Mouse (Mus musculus) thymus, adult 2 months (tissue): ENCODE measurements around the gene Tbc1d4. TPM values are rescaled to one million over a fixed set of nuclear protein-coding genes. Genes with fewer than 3 reads are reported as not detected.

Source experiments
- DNase-seq: peaks from one replicate; pipeline ENCODE4 v3.0.0; 2021
- H3K27ac ChIP-seq: fragments of 200-500 bp; 2 replicates; pipeline ENCODE4 v1.5.1; 2012; ENCODE audit warnings: low read length, control low read depth; ENCODE audit not compliant: control insufficient read depth, insufficient read depth
- H3K27me3 ChIP-seq: fragments of 200-500 bp; 2 replicates; pipeline ENCODE4 v1.6.1; 2012; ENCODE audit warnings: mild to moderate bottlenecking, low read length, moderate library complexity, mixed read lengths; ENCODE audit not compliant: control insufficient read depth, insufficient read depth
- H3K36me3 ChIP-seq: fragments of 200-500 bp; 2 replicates; pipeline ENCODE4 v1.6.1; 2012; ENCODE audit warnings: mild to moderate bottlenecking, low read length, moderate library complexity; ENCODE audit not compliant: control insufficient read depth, insufficient read depth
- H3K4me1 ChIP-seq: fragments of 200-500 bp; replicated peaks from 2 replicates; pipeline ENCODE4 v1.6.1; 2012; ENCODE audit warnings: low read length; ENCODE audit not compliant: control insufficient read depth, insufficient read depth
- H3K4me3 ChIP-seq: fragments of 200-500 bp; 2 replicates; pipeline ENCODE4 v1.5.1; 2012; ENCODE audit warnings: mild to moderate bottlenecking, low read length, control low read depth, moderate library complexity; ENCODE audit not compliant: control insufficient read depth, insufficient read depth
- CTCF ChIP-seq: fragments of 200-500 bp; IDR thresholded peaks from 2 replicates; pipeline ENCODE4 v1.5.1; 2012; ENCODE audit warnings: mild to moderate bottlenecking, control low read depth, low read length, moderate library complexity, borderline replicate concordance; ENCODE audit not compliant: control insufficient read depth, poor library complexity, insufficient read depth; ENCODE audit errors: extremely low read depth
- POLR2A ChIP-seq: fragments of 200-500 bp; IDR thresholded peaks from 2 replicates; pipeline ENCODE4 v1.6.1; 2012; ENCODE audit warnings: mild to moderate bottlenecking, low read length, control low read depth, moderate library complexity; ENCODE audit not compliant: control insufficient read depth, poor library complexity, insufficient read depth; ENCODE audit errors: extremely low read depth
- WGBS: fragments of 180-500 bp; shearing (Covaris S2); methylation state at CpG from one replicate; pipeline ENCODE4 v1.1.7; 2018; 5-methylcytosine and 5-hydroxymethylcytosine counted together
- polyA plus RNA-seq: library from polyadenylated mRNA; depleted of rRNA; stranded (reverse); fragments of >200 nt; gene quantifications from 2 replicates; pipeline ENCODE4 v1.2.3, GENCODE M21; 2012; rRNA removed

The Tbc1d4 gene
- 10.1 and 13.3 TPM in 2 replicates for polyA plus RNA-seq

GRCm38 (mm10) chr14:101608519-101609368, at the start of gene Tbc1d4:
Tbc1d4 (minus strand) TSS chr14:101609191.
- no peak within 1 kb of the TSS for H3K27ac ChIP-seq
- peaks cover 6% of the 10 kb centered on the region for H3K4me1 ChIP-seq
- WGBS: under 1% methylated on average over 62 of the region's 62 CpGs
- TF ChIP-seq CTCF (peak; percentile 44; the same call in 1 of the 2 replicates), POLR2A (no peak)
- H3K27me3 ChIP-seq: no peaks in the 10 kb centered on the region; the same call in 1 of the 2 replicates
- no peaks in the 10 kb centered on the region for H3K36me3 ChIP-seq
- DNase-seq: peak; percentile 65
- peak within 1 kb of the TSS; percentile 55 for H3K4me3 ChIP-seq

GRCm38 (mm10) chr14:101656307-101656706, 47.3 kb upstream of the Tbc1d4 start:
- no peak for TF ChIP-seq POLR2A
- TF ChIP-seq CTCF: no peak
- WGBS: 58% methylated on average over 10 of the region's 10 CpGs
- peaks cover 7% of the 10 kb centered on the region for H3K4me1 ChIP-seq
- no peak overlapping the region for H3K27ac ChIP-seq
- DNase-seq: no peak
- no peaks in the 10 kb centered on the region for H3K36me3 ChIP-seq
- no peak overlapping the region for H3K4me3 ChIP-seq
- no peaks in the 10 kb centered on the region for H3K27me3 ChIP-seq

GRCm38 (mm10) chr14:101654526-101654909, 45.5 kb upstream of the Tbc1d4 start:
- H3K4me1 ChIP-seq: peaks cover 7% of the 10 kb centered on the region
- no peak for DNase-seq
- WGBS: 3% methylated on average over 10 of the region's 10 CpGs

GRCm38 (mm10) chr14:101653581-101654525, 44.9 kb upstream of the Tbc1d4 start, which contains the start of gene Uchl3:
Uchl3 (plus strand) TSS chr14:101653967.
- DNase-seq: peak; percentile 98
- H3K36me3 ChIP-seq: no peaks in the 10 kb centered on the region

More at GRCm38 (mm10) chr14:101654526-101654909, 45.5 kb upstream of the Tbc1d4 start:
- TF ChIP-seq POLR2A: no peak
- no peak for TF ChIP-seq CTCF
- Histone ChIP-seq H3K36me3 (no peaks in the 10 kb centered on the region), H3K27ac (no peak overlapping the region), H3K4me3 (peak overlapping the region; percentile 81), H3K27me3 (no peaks in the 10 kb centered on the region)

GRCm38 (mm10) chr14:101652571-101652970, 43.6 kb upstream of the Tbc1d4 start:
- WGBS: 95% methylated on average over 6 of the region's 6 CpGs
- H3K27me3 ChIP-seq: no peaks in the 10 kb centered on the region
- TF ChIP-seq POLR2A: no peak
- no peak for TF ChIP-seq CTCF
- H3K27ac ChIP-seq: no peak overlapping the region
- H3K4me3 ChIP-seq: no peak overlapping the region
- H3K36me3 ChIP-seq: no peaks in the 10 kb centered on the region
- H3K4me1 ChIP-seq: peaks cover 7% of the 10 kb centered on the region
- DNase-seq: no peak

More at GRCm38 (mm10) chr14:101653581-101654525, 44.9 kb upstream of the Tbc1d4 start, which contains the start of gene Uchl3:
- Histone ChIP-seq H3K27me3 (no peaks in the 10 kb centered on the region), H3K27ac (no peak within 1 kb of the TSS), H3K4me3 (peak within 1 kb of the TSS; percentile 81), H3K4me1 (peaks cover 7% of the 10 kb centered on the region)
- WGBS: under 1% methylated on average over 79 of the region's 81 CpGs
- peak; percentile 94 for TF ChIP-seq CTCF
- peak; percentile 43; the same call in 1 of the 2 replicates for TF ChIP-seq POLR2A

- TF ChIP-seq POLR2A (no peak), CTCF (no peak)
- H3K27ac ChIP-seq: no peak overlapping the region
- no peak overlapping the region for H3K4me3 ChIP-seq
- WGBS: 94% methylated on average over 4 of the region's 4 CpGs
- H3K27me3 ChIP-seq: no peaks in the 10 kb centered on the region
- DNase-seq: no peak
- H3K36me3 ChIP-seq: no peaks in the 10 kb centered on the region
- H3K4me1 ChIP-seq: peaks cover 4% of the 10 kb centered on the region
Measured at GRCm38 (mm10) chr14:101650551-101650950, 41.6 kb upstream of the Tbc1d4 start.
